Mouse (Mus musculus) stomach, embryonic 16.5 days (tissue): ENCODE measurements around the gene Itgb6. TPM values are rescaled to one million over a fixed set of nuclear protein-coding genes. Genes with fewer than 3 reads are reported as not detected.
A peak's percentile ranks its signal among the peaks of the same experiment; 100 is the strongest.

ENCODE experiments used
- ATAC-seq: fragments of 200-750 bp; cut with Nextera tagmentation; 2 replicates; pipeline ENCODE4 v1.8.0; 2017; ENCODE audit warnings: moderate number of reproducible peaks, moderate TSS enrichment; ENCODE audit not compliant: insufficient read depth, low FRiP score
- H3K27ac ChIP-seq: fragments of 300-500 bp; sonication (generic); 2 replicates; pipeline ENCODE4 v1.5.1; 2014; ENCODE audit warnings: low read length
- H3K27me3 ChIP-seq: fragments of 300-500 bp; sonication (generic); 2 replicates; pipeline ENCODE4 v1.6.1; 2014; ENCODE audit warnings: low read length, control low read depth, mixed read lengths; ENCODE audit not compliant: control insufficient read depth, insufficient read depth
- H3K36me3 ChIP-seq: fragments of 300-500 bp; sonication (generic); 2 replicates; pipeline ENCODE4 v1.6.1; 2014; ENCODE audit warnings: low read length; ENCODE audit not compliant: control insufficient read depth, insufficient read depth
- H3K4me1 ChIP-seq: fragments of 300-500 bp; sonication (generic); 2 replicates; pipeline ENCODE4 v1.6.1; 2014; ENCODE audit warnings: low read length, control low read depth, mixed read lengths; ENCODE audit not compliant: control insufficient read depth, insufficient read depth
- H3K4me2 ChIP-seq: fragments of 300-500 bp; sonication (generic); 2 replicates; pipeline ENCODE4 v1.6.1; 2014; ENCODE audit warnings: low read depth, low read length, mixed read lengths
- H3K4me3 ChIP-seq: fragments of 300-500 bp; sonication (generic); replicated peaks from 2 replicates; pipeline ENCODE4 v1.5.1; 2014; ENCODE audit warnings: mild to moderate bottlenecking, low read length
- H3K9ac ChIP-seq: fragments of 300-500 bp; sonication (generic); 2 replicates; pipeline ENCODE4 v1.6.1; 2014; ENCODE audit warnings: low read length
- H3K9me3 ChIP-seq: fragments of 300-500 bp; sonication (generic); replicated peaks from 2 replicates; pipeline ENCODE4 v1.6.1; 2016; ENCODE audit warnings: low read length, control low read depth; ENCODE audit not compliant: control insufficient read depth
- WGBS: fragments of 180-500 bp; shearing (Covaris S2); extraction: QIAGEN DNeasy Blood & Tissue Kit; methylation state at CpG from one replicate; pipeline ENCODE4 v1.1.7; 2014; 5-methylcytosine and 5-hydroxymethylcytosine counted together
- polyA plus RNA-seq: library from polyadenylated mRNA; unstranded; fragments of >200 nt; fragmentation: Nextera tagmentation; extraction: Ambion mirVana; gene quantifications from 2 replicates; pipeline ENCODE4 v1.2.1, GENCODE M21; 2015

The Itgb6 gene
- polyA plus RNA-seq, 1 experiment from 2014 or later = 16.4 TPM

GRCm38 (mm10) chr2:60739389-60740137 is 17.1 kb upstream of the Itgb6 start:
- no peak for ATAC-seq
- WGBS = 74% methylated on average over 10 of the region's 10 CpGs
- no peak overlapping the region for H3K9ac ChIP-seq
- no peaks in the 10 kb centered on the region for H3K9me3 ChIP-seq
- H3K27ac ChIP-seq = no peak overlapping the region
- no peaks in the 10 kb centered on the region for H3K4me1 ChIP-seq
- no peak overlapping the region for H3K4me2 ChIP-seq
- no peak overlapping the region for H3K4me3 ChIP-seq
- H3K36me3 ChIP-seq = no peaks in the 10 kb centered on the region
- H3K27me3 ChIP-seq = no peaks in the 10 kb centered on the region

DNA sequence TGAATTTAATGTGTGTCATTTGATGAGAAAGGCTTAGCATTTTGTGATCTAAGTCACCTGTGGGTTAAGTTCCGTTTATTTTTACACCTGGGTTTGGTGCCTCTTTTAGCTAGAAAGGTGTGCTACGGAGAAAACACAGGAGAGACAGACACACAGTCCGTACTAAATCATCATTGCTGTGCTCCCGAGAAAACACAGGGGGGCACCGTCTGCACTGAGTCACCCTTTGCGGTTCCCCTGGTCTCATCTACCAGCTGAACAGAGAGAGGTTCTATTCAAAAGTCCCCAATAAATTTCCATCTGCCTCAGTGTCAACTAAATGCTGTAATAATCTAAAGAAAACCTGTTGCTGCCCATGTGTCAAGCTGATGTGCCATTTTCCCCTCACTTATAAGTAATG is 8.5 kb upstream of the Itgb6 start:
- no peaks in the 10 kb centered on the region for H3K36me3 ChIP-seq
- H3K27me3 ChIP-seq = no peaks in the 10 kb centered on the region
- no peak overlapping the region for H3K9ac ChIP-seq
- 59% methylated on average over 6 of the region's 6 CpGs for WGBS
- no peaks in the 10 kb centered on the region for H3K9me3 ChIP-seq
- no peak overlapping the region for H3K27ac ChIP-seq
- no peak overlapping the region for H3K4me2 ChIP-seq
- ATAC-seq = no peak
- H3K4me1 ChIP-seq = peaks cover 7% of the 10 kb centered on the region
- no peak overlapping the region for H3K4me3 ChIP-seq

GRCm38 (mm10) chr2:60730024-60730423 is 7.6 kb upstream of the Itgb6 start:
- Histone ChIP-seq H3K27ac (peak overlapping the region; percentile 39; the same call in 1 of the 2 replicates), H3K9me3 (no peaks in the 10 kb centered on the region), H3K4me2 (peak overlapping the region; percentile 1; the same call in 1 of the 2 replicates), H3K9ac (no peak overlapping the region), H3K36me3 (no peaks in the 10 kb centered on the region), H3K27me3 (no peaks in the 10 kb centered on the region), H3K4me1 (peaks cover 7% of the 10 kb centered on the region), H3K4me3 (no peak overlapping the region)
- WGBS = 27% methylated on average over 3 of the region's 3 CpGs
- ATAC-seq = no peak

- Histone ChIP-seq H3K27ac (no peak overlapping the region), H3K4me2 (no peak overlapping the region), H3K36me3 (no peaks in the 10 kb centered on the region), H3K27me3 (no peaks in the 10 kb centered on the region), H3K9me3 (no peaks in the 10 kb centered on the region), H3K9ac (no peak overlapping the region), H3K4me3 (no peak overlapping the region), H3K4me1 (peaks cover 7% of the 10 kb centered on the region)
- ATAC-seq = no peak
- WGBS = 60% methylated on average over 10 of the region's 10 CpGs
Observed at GRCm38 (mm10) chr2:60728902-60729585, 6.6 kb upstream of the Itgb6 start.

DNA sequence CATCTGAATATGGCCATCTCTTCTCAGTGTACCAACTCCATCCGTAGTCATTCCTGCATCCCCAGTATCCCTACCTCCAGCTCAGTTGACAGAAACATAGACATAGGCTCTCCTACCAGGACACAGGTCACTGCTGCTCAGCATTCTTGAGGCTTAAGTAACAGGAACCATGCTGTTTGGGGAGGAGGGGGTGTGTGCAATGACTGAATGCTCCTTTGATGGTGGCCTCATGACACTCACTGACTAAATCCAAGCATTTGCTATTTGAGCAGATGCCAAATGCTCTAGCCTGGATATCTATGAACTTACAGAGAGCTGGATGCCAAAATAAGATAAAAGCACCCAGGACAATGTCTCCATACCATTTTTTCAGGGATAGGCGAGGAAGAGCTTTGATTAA is 2.2 kb upstream of the Itgb6 start:
- Histone ChIP-seq H3K9ac (no peak overlapping the region), H3K4me2 (no peak overlapping the region), H3K27me3 (no peaks in the 10 kb centered on the region), H3K4me3 (no peak overlapping the region), H3K36me3 (no peaks in the 10 kb centered on the region), H3K27ac (no peak overlapping the region), H3K4me1 (peaks cover under 1% of the 10 kb centered on the region; the same call in 1 of the 2 replicates), H3K9me3 (no peaks in the 10 kb centered on the region)
- ATAC-seq = no peak
- WGBS = 84% methylated on average over 2 of the region's 2 CpGs

DNA sequence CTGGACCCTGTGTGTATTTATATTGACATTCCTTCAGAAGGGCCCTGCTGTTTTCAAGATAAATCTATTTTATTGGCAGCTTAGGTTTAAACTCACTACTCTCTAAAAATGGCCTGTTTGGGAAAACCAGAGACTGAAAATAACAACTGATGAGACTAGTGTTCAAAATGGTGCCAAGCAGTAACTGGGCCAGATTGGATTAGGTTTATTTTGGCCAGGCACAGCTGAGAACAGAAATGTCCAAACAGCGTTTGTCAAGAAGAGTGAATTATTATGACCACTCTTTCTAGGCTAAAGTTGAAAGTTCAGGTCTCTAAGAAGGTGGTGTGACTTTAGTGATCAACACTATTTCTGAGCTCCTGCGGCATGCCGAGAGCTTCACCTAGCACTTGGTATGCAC is 524 bp upstream of the Itgb6 start:
- H3K4me1 ChIP-seq = no peaks in the 10 kb centered on the region
- no peaks in the 10 kb centered on the region for H3K9me3 ChIP-seq
- H3K4me3 ChIP-seq = no peak overlapping the region
- no peak overlapping the region for H3K9ac ChIP-seq
- no peaks in the 10 kb centered on the region for H3K27me3 ChIP-seq
- no peak overlapping the region for H3K27ac ChIP-seq
- no peak for ATAC-seq
- WGBS = 82% methylated on average over 3 of the region's 3 CpGs
- H3K36me3 ChIP-seq = no peaks in the 10 kb centered on the region
- no peak overlapping the region for H3K4me2 ChIP-seq

GRCm38 (mm10) chr2:60720906-60721305 is 1.5 kb downstream of the Itgb6 start:
- H3K36me3 ChIP-seq = no peaks in the 10 kb centered on the region
- no peak for ATAC-seq
- WGBS = 17% methylated on average over 5 of the region's 5 CpGs
- no peaks in the 10 kb centered on the region for H3K4me1 ChIP-seq
- no peak overlapping the region for H3K9ac ChIP-seq
- no peaks in the 10 kb centered on the region for H3K9me3 ChIP-seq
- no peak overlapping the region for H3K27ac ChIP-seq
- no peaks in the 10 kb centered on the region for H3K27me3 ChIP-seq
- no peak overlapping the region for H3K4me3 ChIP-seq
- H3K4me2 ChIP-seq = no peak overlapping the region

GRCm38 (mm10) chr2:60720205-60720604 is 2.2 kb downstream of the Itgb6 start:
- WGBS = 65% methylated on average over 8 of the region's 8 CpGs
- H3K9me3 ChIP-seq = no peaks in the 10 kb centered on the region
- H3K4me1 ChIP-seq = peaks cover under 1% of the 10 kb centered on the region; the same call in 1 of the 2 replicates
- peak overlapping the region; percentile 48 for H3K27ac ChIP-seq
- 0 out of 2 replicates have a peak overlapping the region, but pooled peaks have one; percentile 9 for H3K9ac ChIP-seq
- no peak overlapping the region for H3K4me3 ChIP-seq
- no peaks in the 10 kb centered on the region for H3K27me3 ChIP-seq
- H3K36me3 ChIP-seq = no peaks in the 10 kb centered on the region
- no peak overlapping the region for H3K4me2 ChIP-seq
- ATAC-seq = peak; percentile 82

GRCm38 (mm10) chr2:60717348-60717747 is 5.1 kb downstream of the Itgb6 start:
- no peak overlapping the region for H3K27ac ChIP-seq
- H3K36me3 ChIP-seq = no peaks in the 10 kb centered on the region
- no peak for ATAC-seq
- H3K9ac ChIP-seq = 0 out of 2 replicates have a peak overlapping the region, but pooled peaks have one; percentile 31
- 0 out of 2 replicates have a peak overlapping the region, but pooled peaks have one; percentile 2 for H3K4me3 ChIP-seq
- peaks cover 12% of the 10 kb centered on the region; the same call in 1 of the 2 replicates for H3K4me1 ChIP-seq
- H3K9me3 ChIP-seq = no peaks in the 10 kb centered on the region
- no peaks in the 10 kb centered on the region for H3K27me3 ChIP-seq
- WGBS = 65% methylated on average over 13 of the region's 13 CpGs
- H3K4me2 ChIP-seq = peak overlapping the region; percentile 47; the same call in 1 of the 2 replicates
